Mouse (Mus musculus) adrenal gland, postnatal 10 days (tissue): Measurements from ENCODE around the gene Lrrc75a. TPM values are rescaled to one million over a fixed set of nuclear protein-coding genes. Genes with fewer than 3 reads are reported as not detected.
A peak's percentile ranks its signal among the peaks of the same experiment; 100 is the strongest.
"Not testable (repeated sequence)": the region's sequence is repeated elsewhere in the genome, so short reads cannot be mapped to it uniquely, and the experiment has no call there.

Source experiments
- DNase-seq: peaks from one replicate; pipeline ENCODE4 v3.0.0; 2021; ENCODE audit warnings: mixed read lengths
- long read RNA-seq, 2 experiments: library from polyadenylated mRNA; stranded (forward); transcript quantifications; one replicate each; pipeline ENCODE4 v2.0.0; 2021
- total RNA-seq, 2 experiments: library from RNA; stranded (reverse); gene quantifications; 2 replicates each; pipeline ENCODE4 v1.2.3; 2021

The Lrrc75a gene
- 10 to 100 TPM; 28.1 to 29.6 TPM for total RNA-seq
- long read RNA-seq, experiment 1, transcript Lrrc75a-201 (4 exons, 1,984 nt): major isoform, 19 of 35 reads
- long read RNA-seq, experiment 1, partial matches to known transcripts: 5 of 35 reads
- long read RNA-seq, experiment 1, other reads (novel, unspliced or antisense): 10 of 35 reads
- long read RNA-seq, experiment 2, transcript Lrrc75a-201 (4 exons, 1,984 nt): major isoform, 20 of 34 reads
- long read RNA-seq, experiment 2, partial matches to known transcripts: 8 of 34 reads
- long read RNA-seq, experiment 2, other reads (novel, unspliced or antisense): 5 of 34 reads

- DNase-seq: peak; percentile 59
These were observed at the start of gene Lrrc75a for GRCm38 (mm10) chr11:62647661-62648590. Gene Lrrc75a, minus strand, starts transcription at chr11:62648523.

GRCm38 (mm10) chr11:62695126-62695525 is 46.8 kb upstream of the Lrrc75a start:
- no peak for DNase-seq

- DNase-seq: peak; percentile 63
These were observed 45.2 kb upstream of the Lrrc75a start for GRCm38 (mm10) chr11:62693299-62694184.

- DNase-seq: no peak
These were observed 43.3 kb upstream of the Lrrc75a start for GRCm38 (mm10) chr11:62691592-62691991.

GRCm38 (mm10) chr11:62679954-62680353 is 31.6 kb upstream of the Lrrc75a start:
- DNase-seq: no peak

- DNase-seq: no peak
These were observed 30.5 kb upstream of the Lrrc75a start for GRCm38 (mm10) chr11:62678778-62679354.

GRCm38 (mm10) chr11:62676290-62676596 is 27.9 kb upstream of the Lrrc75a start:
- no peak for DNase-seq

- peak; percentile 76 for DNase-seq
These were observed 27.4 kb upstream of the Lrrc75a start for GRCm38 (mm10) chr11:62675480-62676289.

- DNase-seq: no peak
These were observed 21.7 kb upstream of the Lrrc75a start for GRCm38 (mm10) chr11:62670006-62670405.

GRCm38 (mm10) chr11:62669471-62669870 is 21.1 kb upstream of the Lrrc75a start:
- DNase-seq: no peak

GRCm38 (mm10) chr11:62668986-62669385 is 20.7 kb upstream of the Lrrc75a start:
- no peak for DNase-seq

- no peak for DNase-seq
These were observed 15.9 kb upstream of the Lrrc75a start for GRCm38 (mm10) chr11:62664250-62664649.

- no peak for DNase-seq
These were observed 12.6 kb upstream of the Lrrc75a start for GRCm38 (mm10) chr11:62660885-62661284.

GRCm38 (mm10) chr11:62652080-62652479 is 3.8 kb upstream of the Lrrc75a start:
- DNase-seq: no peak

- no peak for DNase-seq
These were observed 3.2 kb upstream of the Lrrc75a start for GRCm38 (mm10) chr11:62651563-62651962.

GRCm38 (mm10) chr11:62649803-62650202 is 1.5 kb upstream of the Lrrc75a start:
- not testable (repeated sequence) for DNase-seq

- DNase-seq: peak; percentile 98
These were observed 468 bp upstream of the Lrrc75a start, which contains the start of gene Mmgt2 for GRCm38 (mm10) chr11:62648591-62649391. Gene Mmgt2, plus strand, starts transcription at chr11:62648664.

- no peak for DNase-seq
These were observed 1.3 kb downstream of the Lrrc75a start for GRCm38 (mm10) chr11:62646958-62647515.

- DNase-seq: no peak
These were observed 1.9 kb downstream of the Lrrc75a start for GRCm38 (mm10) chr11:62646495-62646843.
